Mouse (Mus musculus) midbrain, embryonic 12.5 days (tissue): Measurements from ENCODE around the gene Rbp3. TPM values are rescaled to one million over a fixed set of nuclear protein-coding genes. Genes with fewer than 3 reads are reported as not detected.

ENCODE experiments used
- ATAC-seq: fragments of 200-750 bp; cut with Nextera tagmentation; 2 replicates; pipeline ENCODE4 v1.8.0; 2017; ENCODE audit warnings: low read depth, moderate TSS enrichment, moderate library complexity; ENCODE audit not compliant: low FRiP score
- H3K27ac ChIP-seq: fragments of 300-500 bp; sonication (generic); replicated peaks from 2 replicates; pipeline ENCODE4 v1.5.1; 2016; ENCODE audit warnings: mild to moderate bottlenecking
- H3K27me3 ChIP-seq: fragments of 300-500 bp; sonication (generic); 2 replicates; pipeline ENCODE4 v1.6.1; 2016; ENCODE audit warnings: mild to moderate bottlenecking
- H3K36me3 ChIP-seq: fragments of 300-500 bp; sonication (generic); 2 replicates; pipeline ENCODE4 v1.6.1; 2016
- H3K4me1 ChIP-seq: fragments of 300-500 bp; sonication (generic); 2 replicates; pipeline ENCODE4 v1.6.1; 2016
- H3K4me2 ChIP-seq: fragments of 300-500 bp; sonication (generic); replicated peaks from 2 replicates; pipeline ENCODE4 v1.6.1; 2016; ENCODE audit warnings: mild to moderate bottlenecking, moderate library complexity
- H3K4me3 ChIP-seq: fragments of 300-500 bp; sonication (generic); 2 replicates; pipeline ENCODE4 v1.5.1; 2016; ENCODE audit warnings: mild to moderate bottlenecking
- H3K9ac ChIP-seq: fragments of 300-500 bp; sonication (generic); replicated peaks from 2 replicates; pipeline ENCODE4 v1.6.1; 2016; ENCODE audit warnings: mild to moderate bottlenecking, moderate library complexity
- H3K9me3 ChIP-seq: fragments of 300-500 bp; sonication (generic); 2 replicates; pipeline ENCODE4 v1.6.1; 2016; ENCODE audit warnings: mild to moderate bottlenecking
- WGBS: fragments of 180-500 bp; shearing (Covaris S2); methylation state at CpG from one replicate; pipeline ENCODE4 v1.1.7; 2016; 5-methylcytosine and 5-hydroxymethylcytosine counted together
- polyA plus RNA-seq: library from polyadenylated mRNA; unstranded; fragments of >200 nt; fragmentation: Nextera tagmentation; extraction: Ambion mirVana; gene quantifications from 2 replicates; pipeline ENCODE4 v1.2.1, GENCODE M21; 2016

Gene Rbp3
- polyA plus RNA-seq, 1 experiment from 2014 or later = 0.09 TPM

DNA sequence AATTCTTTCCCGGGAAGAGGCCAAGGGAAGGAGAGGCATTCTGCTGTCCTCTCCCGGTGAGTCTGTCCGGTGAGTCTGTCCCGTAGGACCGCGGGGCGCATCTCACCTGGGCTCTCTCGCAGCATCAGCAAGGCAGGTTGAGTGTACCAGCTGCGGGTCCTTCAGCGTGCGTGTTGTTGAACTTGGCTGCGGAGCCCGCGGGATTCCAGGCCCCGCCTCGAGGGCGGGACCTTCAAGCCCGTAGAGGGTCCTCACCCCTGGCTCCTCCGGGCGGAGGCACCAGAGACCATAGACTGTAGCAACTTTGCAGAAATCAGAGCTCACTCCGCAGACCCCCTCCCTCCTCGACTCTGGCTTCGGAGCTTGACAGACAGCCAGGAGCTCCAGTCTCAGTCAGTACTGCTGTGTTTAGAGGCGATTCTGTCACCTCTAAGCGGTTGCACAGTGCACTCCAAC is 24.8 kb downstream of the Rbp3 start, which contains the start of gene Zfp488:
Zfp488 (minus strand) TSS at position 161 of the 456 bp plus-strand sequence.
- H3K27me3 ChIP-seq = peaks cover 12% of the 10 kb centered on the region
- whole genome bisulfite sequencing = 3% methylated on average over 25 of the region's 25 CpGs
- H3K27ac ChIP-seq = no peak within 1 kb of the TSS
- H3K4me1 ChIP-seq = peaks cover 8% of the 10 kb centered on the region; the same call in 1 of the 2 replicates
- H3K9ac ChIP-seq = peak within 1 kb of the TSS; percentile 55; the same call in 1 of the 2 replicates
- H3K36me3 ChIP-seq = no peaks in the 10 kb centered on the region
- peak within 1 kb of the TSS; percentile 42 for H3K4me3 ChIP-seq
- no peaks in the 10 kb centered on the region for H3K9me3 ChIP-seq
- H3K4me2 ChIP-seq = peak within 1 kb of the TSS; percentile 83
- ATAC-seq = peak; percentile 62; the same call in 1 of the 2 replicates

DNA sequence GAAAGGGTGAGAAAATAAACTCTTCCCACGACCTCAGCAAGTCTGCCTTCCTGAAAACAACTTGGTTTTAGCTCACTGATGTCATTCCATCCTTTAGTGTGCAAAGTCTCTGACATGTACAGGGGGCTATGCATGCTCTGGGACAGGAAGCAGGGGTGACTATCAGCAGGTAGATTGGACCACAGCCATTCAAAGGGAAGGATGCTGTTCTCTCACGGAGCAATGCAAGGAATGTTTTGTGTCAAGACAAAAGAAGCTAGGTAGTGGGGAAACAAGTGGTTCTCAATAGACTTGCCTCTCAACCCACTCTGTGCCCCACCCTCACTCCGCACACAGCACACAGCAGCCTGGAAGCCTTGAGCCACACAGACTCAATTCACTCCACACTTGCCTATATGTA is 35.4 kb downstream of the Rbp3 start:
- no peaks in the 10 kb centered on the region for H3K27me3 ChIP-seq
- H3K4me3 ChIP-seq = no peak overlapping the region
- H3K9me3 ChIP-seq = no peaks in the 10 kb centered on the region
- no peak overlapping the region for H3K4me2 ChIP-seq
- WGBS = 62% methylated on average over 3 of the region's 3 CpGs
- no peaks in the 10 kb centered on the region for H3K36me3 ChIP-seq
- no peaks in the 10 kb centered on the region for H3K4me1 ChIP-seq
- H3K27ac ChIP-seq = no peak overlapping the region
- no peak for ATAC-seq
- no peak overlapping the region for H3K9ac ChIP-seq

GRCm38 (mm10) chr14:33991971-33992370 is 38.2 kb downstream of the Rbp3 start:
- Histone ChIP-seq H3K27ac (no peak overlapping the region), H3K9me3 (no peaks in the 10 kb centered on the region), H3K4me2 (no peak overlapping the region), H3K27me3 (no peaks in the 10 kb centered on the region), H3K4me3 (no peak overlapping the region), H3K9ac (no peak overlapping the region), H3K4me1 (no peaks in the 10 kb centered on the region), H3K36me3 (no peaks in the 10 kb centered on the region)
- ATAC-seq = no peak
- WGBS = 77% methylated on average over 4 of the region's 4 CpGs

GRCm38 (mm10) chr14:33993051-33993450 is 39.2 kb downstream of the Rbp3 start:
- H3K27me3 ChIP-seq = no peaks in the 10 kb centered on the region
- no peaks in the 10 kb centered on the region for H3K36me3 ChIP-seq
- no peak overlapping the region for H3K4me2 ChIP-seq
- H3K4me3 ChIP-seq = no peak overlapping the region
- H3K27ac ChIP-seq = no peak overlapping the region
- no peak overlapping the region for H3K9ac ChIP-seq
- ATAC-seq = no peak
- H3K9me3 ChIP-seq = no peaks in the 10 kb centered on the region
- no peaks in the 10 kb centered on the region for H3K4me1 ChIP-seq
- WGBS = 91% methylated on average over 9 of the region's 9 CpGs

- H3K9ac ChIP-seq = no peak overlapping the region
- H3K27me3 ChIP-seq = no peaks in the 10 kb centered on the region
- H3K36me3 ChIP-seq = no peaks in the 10 kb centered on the region
- no peaks in the 10 kb centered on the region for H3K4me1 ChIP-seq
- no peak overlapping the region for H3K4me3 ChIP-seq
- no peak overlapping the region for H3K27ac ChIP-seq
- ATAC-seq = no peak
- no peaks in the 10 kb centered on the region for H3K9me3 ChIP-seq
- no peak overlapping the region for H3K4me2 ChIP-seq
- WGBS = 90% methylated on average over 6 of the region's 6 CpGs
These were observed 39.9 kb downstream of the Rbp3 start for GRCm38 (mm10) chr14:33993521-33994289.

GRCm38 (mm10) chr14:33997427-33997826 is 43.6 kb downstream of the Rbp3 start:
- Histone ChIP-seq H3K9ac (no peak overlapping the region), H3K4me3 (no peak overlapping the region), H3K36me3 (no peaks in the 10 kb centered on the region), H3K27ac (no peak overlapping the region), H3K4me2 (no peak overlapping the region), H3K4me1 (no peaks in the 10 kb centered on the region), H3K9me3 (no peaks in the 10 kb centered on the region), H3K27me3 (no peaks in the 10 kb centered on the region)
- 77% methylated on average over 6 of the region's 6 CpGs for WGBS
- no peak for ATAC-seq

DNA sequence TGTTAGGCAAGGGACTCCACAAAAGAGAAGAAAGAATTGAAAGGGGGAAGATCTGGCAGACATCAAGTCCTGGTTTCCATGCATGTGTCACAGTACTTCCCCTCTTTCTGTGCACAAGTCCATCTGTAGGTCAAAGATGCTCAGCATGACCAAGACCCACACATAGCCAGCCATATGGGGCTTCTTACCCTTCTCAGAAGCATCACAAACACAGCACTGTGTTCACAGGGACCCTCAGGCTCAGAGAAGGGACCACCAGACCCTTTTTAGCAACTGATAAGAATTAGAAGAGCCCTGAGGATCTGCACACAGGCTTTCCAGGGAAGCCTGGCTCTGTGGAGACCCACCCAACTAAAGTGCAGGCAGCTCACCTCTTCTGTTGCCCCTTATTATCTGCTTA is 46.3 kb downstream of the Rbp3 start:
- Histone ChIP-seq H3K4me1 (no peaks in the 10 kb centered on the region), H3K9me3 (no peaks in the 10 kb centered on the region)
- no peak for ATAC-seq

GRCm38 (mm10) chr14:34001445-34001844 is 47.6 kb downstream of the Rbp3 start:
- no peaks in the 10 kb centered on the region for H3K9me3 ChIP-seq
- H3K9ac ChIP-seq = no peak overlapping the region
- H3K4me1 ChIP-seq = no peaks in the 10 kb centered on the region
- no peak for ATAC-seq
- no peaks in the 10 kb centered on the region for H3K36me3 ChIP-seq
- H3K27me3 ChIP-seq = no peaks in the 10 kb centered on the region
- no peak overlapping the region for H3K4me2 ChIP-seq
- H3K27ac ChIP-seq = no peak overlapping the region
- no peak overlapping the region for H3K4me3 ChIP-seq

More for the DNA sequence above, 46.3 kb downstream of the Rbp3 start:
- H3K4me2 ChIP-seq = no peak overlapping the region
- H3K36me3 ChIP-seq = no peaks in the 10 kb centered on the region
- H3K4me3 ChIP-seq = no peak overlapping the region
- no peaks in the 10 kb centered on the region for H3K27me3 ChIP-seq
- no peak overlapping the region for H3K9ac ChIP-seq
- no peak overlapping the region for H3K27ac ChIP-seq

GRCm38 (mm10) chr14:34002358-34002757 is 48.6 kb downstream of the Rbp3 start:
- Histone ChIP-seq H3K9me3 (no peaks in the 10 kb centered on the region), H3K4me1 (no peaks in the 10 kb centered on the region), H3K27ac (no peak overlapping the region), H3K4me3 (no peak overlapping the region), H3K9ac (no peak overlapping the region), H3K27me3 (no peaks in the 10 kb centered on the region), H3K36me3 (no peaks in the 10 kb centered on the region), H3K4me2 (no peak overlapping the region)
- WGBS = 91% methylated on average over 5 of the region's 5 CpGs
- no peak for ATAC-seq

Other genes with a start within 250 kb of the Rbp3 start
- 2.0 and 4.4 TPM in 2 replicates for gene Gdf10, start 30.4 kb upstream of the Rbp3 start, polyA plus RNA-seq
- not detected in 2 replicates for gene Gdf2, start 13.0 kb upstream of the Rbp3 start, polyA plus RNA-seq
- gene Zfp488, start 24.8 kb downstream of the Rbp3 start, polyA plus RNA-seq = 0.15 and 0.20 TPM in 2 replicates
- not detected in 2 replicates for gene Gm30083, start 61.2 kb downstream of the Rbp3 start, polyA plus RNA-seq
- not detected in 2 replicates for gene Gm5460, start 62.8 kb downstream of the Rbp3 start, polyA plus RNA-seq
- not detected in 2 replicates for gene Antxrl, start 98.7 kb downstream of the Rbp3 start, polyA plus RNA-seq
- gene Anxa8, start 132.0 kb downstream of the Rbp3 start, polyA plus RNA-seq = 0.43 and 0.84 TPM in 2 replicates
- not detected in 2 replicates for gene A630023A22Rik, start 148.8 kb downstream of the Rbp3 start, polyA plus RNA-seq
- gene Npy4r, start 198.5 kb downstream of the Rbp3 start, polyA plus RNA-seq = not detected in 2 replicates
- gene Gprin2, start 247.7 kb downstream of the Rbp3 start, polyA plus RNA-seq = 3.1 and 3.5 TPM in 2 replicates